Mouse (Mus musculus) urinary bladder, postnatal 25 days (tissue): ENCODE results near the gene Dnajc22.

ENCODE experiments used
- DNase-seq: peaks from one replicate; pipeline ENCODE4 v3.0.0; 2022; ENCODE audit warnings: low spot score

Gene Dnajc22

GRCm38 (mm10) chr15:99087253-99088075 is 5.5 kb upstream of the Dnajc22 start, which contains the start of gene C1ql4:
Gene C1ql4, minus strand, starts transcription at chr15:99087817.
- DNase-seq, result no peak

- DNase-seq, result peak; percentile 75
Measured at GRCm38 (mm10) chr15:99088292-99088691, 4.7 kb upstream of the Dnajc22 start.

GRCm38 (mm10) chr15:99089069-99089468 is 3.9 kb upstream of the Dnajc22 start:
- DNase-seq, result no peak

GRCm38 (mm10) chr15:99093291-99094258 is 605 bp downstream of the Dnajc22 start:
- DNase-seq, result no peak

- no peak for DNase-seq
Measured at GRCm38 (mm10) chr15:99094631-99095270, 1.8 kb downstream of the Dnajc22 start.

GRCm38 (mm10) chr15:99095356-99095755 is 2.4 kb downstream of the Dnajc22 start:
- no peak for DNase-seq

GRCm38 (mm10) chr15:99096061-99096793 is 3.3 kb downstream of the Dnajc22 start:
- DNase-seq, result no peak

GRCm38 (mm10) chr15:99096831-99097500 is 4.0 kb downstream of the Dnajc22 start:
- DNase-seq, result no peak

GRCm38 (mm10) chr15:99097840-99098492 is 5.0 kb downstream of the Dnajc22 start:
- DNase-seq, result no peak

- DNase-seq, result no peak
Measured at GRCm38 (mm10) chr15:99098493-99098861, 5.5 kb downstream of the Dnajc22 start.

- peak; percentile 60 for DNase-seq
Measured at GRCm38 (mm10) chr15:99099139-99099556, 6.2 kb downstream of the Dnajc22 start.

- no peak for DNase-seq
Measured at GRCm38 (mm10) chr15:99099984-99100383, 7.0 kb downstream of the Dnajc22 start.

GRCm38 (mm10) chr15:99105238-99105637 is 12.3 kb downstream of the Dnajc22 start:
- DNase-seq, result no peak

- DNase-seq, result no peak
Measured at GRCm38 (mm10) chr15:99107866-99108265, 14.9 kb downstream of the Dnajc22 start.

- DNase-seq, result no peak
Measured at GRCm38 (mm10) chr15:99111139-99111538, 18.2 kb downstream of the Dnajc22 start.

- DNase-seq, result no peak
Measured at GRCm38 (mm10) chr15:99111809-99112208, 18.8 kb downstream of the Dnajc22 start.

- DNase-seq, result no peak
Measured at GRCm38 (mm10) chr15:99112843-99113395, 19.9 kb downstream of the Dnajc22 start.

- no peak for DNase-seq
Measured at GRCm38 (mm10) chr15:99113396-99113975, 20.5 kb downstream of the Dnajc22 start.

GRCm38 (mm10) chr15:99114312-99115064 is 21.5 kb downstream of the Dnajc22 start:
- DNase-seq, result no peak
